Mouse (Mus musculus) forebrain, postnatal 0 days (tissue): ENCODE results near the gene Runx1. TPM values are rescaled to one million over a fixed set of nuclear protein-coding genes. Genes with fewer than 3 reads are reported as not detected.

ENCODE experiments used
- ATAC-seq: fragments of 200-750 bp; cut with Nextera tagmentation; 2 replicates; pipeline ENCODE4 v1.8.0; 2017; ENCODE audit warnings: mild to moderate bottlenecking, moderate library complexity
- DNase-seq: peaks from one replicate; pipeline ENCODE4 v3.0.0-alpha.2; 2015
- H3K27ac ChIP-seq: fragments of 300-500 bp; sonication (generic); 2 replicates; pipeline ENCODE4 v1.5.1; 2014; ENCODE audit warnings: low read depth, mild to moderate bottlenecking, antibody characterized with exemption, low read length, moderate library complexity, mixed read lengths
- H3K27me3 ChIP-seq: fragments of 300-500 bp; sonication (generic); 2 replicates; pipeline ENCODE4 v1.6.1; 2014; ENCODE audit warnings: mild to moderate bottlenecking, low read length, mixed read lengths; ENCODE audit not compliant: insufficient read depth
- H3K36me3 ChIP-seq: fragments of 300-500 bp; sonication (generic); 2 replicates; pipeline ENCODE4 v1.6.1; 2014; ENCODE audit warnings: mild to moderate bottlenecking, moderate library complexity; ENCODE audit not compliant: insufficient read depth
- H3K4me1 ChIP-seq: fragments of 300-500 bp; sonication (generic); 2 replicates; pipeline ENCODE4 v1.6.1; 2014; ENCODE audit warnings: antibody characterized with exemption; ENCODE audit not compliant: insufficient read depth
- H3K4me2 ChIP-seq: fragments of 300-500 bp; sonication (generic); 2 replicates; pipeline ENCODE4 v1.6.1; 2014; ENCODE audit warnings: low read depth, mild to moderate bottlenecking, moderate library complexity
- H3K4me3 ChIP-seq: fragments of 300-500 bp; sonication (generic); 2 replicates; pipeline ENCODE4 v1.5.1; 2014; ENCODE audit warnings: low read depth, low read length, mixed read lengths
- H3K9ac ChIP-seq: fragments of 300-500 bp; sonication (generic); 2 replicates; pipeline ENCODE4 v1.6.1; 2014; ENCODE audit warnings: mild to moderate bottlenecking
- H3K9me3 ChIP-seq: fragments of 300-500 bp; sonication (generic); 2 replicates; pipeline ENCODE4 v1.6.1; 2016; ENCODE audit warnings: low read length
- CTCF ChIP-seq: sonication (generic); IDR thresholded peaks from 2 replicates; pipeline ENCODE4 v1.5.1; 2016; ENCODE audit warnings: antibody characterized with exemption, control low read depth, low read depth
- WGBS: fragments of 180-500 bp; shearing (Covaris S2); extraction: QIAGEN DNeasy Blood & Tissue Kit; methylation state at CpG from one replicate; pipeline ENCODE4 v1.1.7; 2014; 5-methylcytosine and 5-hydroxymethylcytosine counted together
- polyA plus RNA-seq: library from polyadenylated mRNA; unstranded; fragments of >200 nt; fragmentation: Nextera tagmentation; extraction: Ambion mirVana; gene quantifications from 2 replicates; pipeline ENCODE4 v1.2.1, GENCODE M21; 2015
- total RNA-seq: library from RNA; depleted of rRNA; stranded (reverse); fragments of >200 nt; gene quantifications from 2 replicates; pipeline ENCODE4 v1.2.3, GENCODE M21; 2014

The Runx1 gene
- total and polyA plus RNA-seq, 2 experiments from 2014 or later = 0.46 to 1.2 TPM

- H3K4me2 ChIP-seq = no peak overlapping the region
- TF ChIP-seq CTCF = no peak
- no peak for ATAC-seq
- H3K9me3 ChIP-seq = no peaks in the 10 kb centered on the region
- no peak overlapping the region for H3K4me3 ChIP-seq
- H3K36me3 ChIP-seq = no peaks in the 10 kb centered on the region
- no peak overlapping the region for H3K9ac ChIP-seq
- no peaks in the 10 kb centered on the region for H3K4me1 ChIP-seq
- no peaks in the 10 kb centered on the region for H3K27me3 ChIP-seq
- 96% methylated on average over 5 of the region's 5 CpGs for WGBS
- no peak overlapping the region for H3K27ac ChIP-seq
- no peak for DNase-seq
These were observed 169.2 kb downstream of the Runx1 start for GRCm38 (mm10) chr16:92656750-92657149.

- H3K27me3 ChIP-seq = no peaks in the 10 kb centered on the region
- H3K36me3 ChIP-seq = no peaks in the 10 kb centered on the region
- H3K9me3 ChIP-seq = no peaks in the 10 kb centered on the region
- 34% methylated on average over 5 of the region's 5 CpGs for WGBS
- TF ChIP-seq CTCF = no peak
- no peak overlapping the region for H3K4me2 ChIP-seq
- H3K9ac ChIP-seq = no peak overlapping the region
- H3K4me1 ChIP-seq = no peaks in the 10 kb centered on the region
- H3K4me3 ChIP-seq = no peak overlapping the region
- no peak for ATAC-seq
- DNase-seq = no peak
- H3K27ac ChIP-seq = no peak overlapping the region
These were observed 171.5 kb downstream of the Runx1 start for GRCm38 (mm10) chr16:92654294-92654950.

GRCm38 (mm10) chr16:92653816-92654215 is 172.1 kb downstream of the Runx1 start:
- H3K9me3 ChIP-seq = no peaks in the 10 kb centered on the region
- no peak overlapping the region for H3K9ac ChIP-seq
- no peak for DNase-seq
- no peaks in the 10 kb centered on the region for H3K4me1 ChIP-seq
- H3K4me2 ChIP-seq = no peak overlapping the region
- 50% methylated on average over 5 of the region's 5 CpGs for WGBS
- peak; percentile 34; the same call in 1 of the 2 replicates for ATAC-seq
- H3K36me3 ChIP-seq = no peaks in the 10 kb centered on the region
- H3K27ac ChIP-seq = no peak overlapping the region
- no peaks in the 10 kb centered on the region for H3K27me3 ChIP-seq
- H3K4me3 ChIP-seq = no peak overlapping the region
- TF ChIP-seq CTCF = no peak

GRCm38 (mm10) chr16:92651256-92651655 is 174.7 kb downstream of the Runx1 start:
- no peak overlapping the region for H3K27ac ChIP-seq
- 83% methylated on average over 3 of the region's 3 CpGs for whole genome bisulfite sequencing
- no peaks in the 10 kb centered on the region for H3K4me1 ChIP-seq
- ATAC-seq (no peak), DNase-seq (no peak)
- no peaks in the 10 kb centered on the region for H3K27me3 ChIP-seq
- H3K4me3 ChIP-seq = no peak overlapping the region
- no peaks in the 10 kb centered on the region for H3K36me3 ChIP-seq
- H3K4me2 ChIP-seq = no peak overlapping the region
- H3K9me3 ChIP-seq = no peaks in the 10 kb centered on the region
- no peak overlapping the region for H3K9ac ChIP-seq
- TF ChIP-seq CTCF = no peak

GRCm38 (mm10) chr16:92646153-92646552 is 179.8 kb downstream of the Runx1 start:
- Histone ChIP-seq H3K36me3 (no peaks in the 10 kb centered on the region), H3K9ac (no peak overlapping the region), H3K9me3 (no peaks in the 10 kb centered on the region), H3K4me1 (no peaks in the 10 kb centered on the region), H3K4me3 (no peak overlapping the region), H3K27me3 (no peaks in the 10 kb centered on the region), H3K27ac (no peak overlapping the region), H3K4me2 (no peak overlapping the region)
- 59% methylated on average over 13 of the region's 13 CpGs for WGBS
- TF ChIP-seq CTCF = no peak
- no peak for DNase-seq
- ATAC-seq = no peak

- no peak overlapping the region for H3K27ac ChIP-seq
These were observed 180.4 kb downstream of the Runx1 start for GRCm38 (mm10) chr16:92645423-92646115.

GRCm38 (mm10) chr16:92644718-92645422 is 181.1 kb downstream of the Runx1 start:
- WGBS = 70% methylated on average over 15 of the region's 15 CpGs

More at GRCm38 (mm10) chr16:92645423-92646115, 180.4 kb downstream of the Runx1 start:
- Histone ChIP-seq H3K4me3 (no peak overlapping the region), H3K4me2 (no peak overlapping the region), H3K9me3 (no peaks in the 10 kb centered on the region), H3K36me3 (no peaks in the 10 kb centered on the region), H3K4me1 (no peaks in the 10 kb centered on the region), H3K9ac (no peak overlapping the region), H3K27me3 (no peaks in the 10 kb centered on the region)
- DNase-seq (no peak), ATAC-seq (no peak)
- TF ChIP-seq CTCF = no peak
- WGBS = 52% methylated on average over 22 of the region's 22 CpGs

More at GRCm38 (mm10) chr16:92644718-92645422, 181.1 kb downstream of the Runx1 start:
- Histone ChIP-seq H3K4me3 (no peak overlapping the region), H3K36me3 (no peaks in the 10 kb centered on the region), H3K4me2 (no peak overlapping the region), H3K9me3 (no peaks in the 10 kb centered on the region), H3K27me3 (no peaks in the 10 kb centered on the region), H3K9ac (no peak overlapping the region), H3K27ac (no peak overlapping the region), H3K4me1 (no peaks in the 10 kb centered on the region)
- ATAC-seq = no peak
- no peak for TF ChIP-seq CTCF
- DNase-seq = no peak
